Mouse (Mus musculus) C2C12 (cell line): ENCODE data around the gene Speg.

ENCODE experiments used
- CTCF ChIP-seq: IDR thresholded peaks from one replicate; pipeline ENCODE4 v1.5.1; 2011; ENCODE audit not compliant: control insufficient read depth, insufficient read depth, insufficient read length
- MAX ChIP-seq: IDR thresholded peaks from one replicate; pipeline ENCODE4 v1.6.1; 2011; ENCODE audit warnings: mild to moderate bottlenecking, control low read depth
- USF1 ChIP-seq: IDR thresholded peaks from one replicate; pipeline ENCODE4 v1.6.1; 2011; ENCODE audit warnings: low read depth, mild to moderate bottlenecking, control low read depth, moderate library complexity

- no peak for TF ChIP-seq MAX
- TF ChIP-seq CTCF, result no peak
- peak; percentile 20 for TF ChIP-seq USF1
These were observed 83.1 kb downstream of the Speg start for GRCm38 (mm10) chr1:75458025-75458788.
